Mouse (Mus musculus): ENCODE measurements around the gene Tmem50a. TPM values are rescaled to one million over a fixed set of nuclear protein-coding genes. Genes with fewer than 3 reads are reported as not detected.

Gene Tmem50a
- polyA plus RNA-seq, 1 experiment from 2014 or later, result 152 TPM

- 96% methylated on average over 8 of the region's 8 CpGs for WGBS
- Histone ChIP-seq H3K27me3 (replicated peaks; ENCODE audit: control insufficient read depth, insufficient read depth, low read length) (no peaks in the 10 kb centered on the region), H3K27ac (ENCODE audit: low read depth) (no peak overlapping the region), H3K9ac (ENCODE audit: low read length) (no peak overlapping the region), H3K4me3 (ENCODE audit: low read depth, low read length) (no peak overlapping the region), H3K36me3 (ENCODE audit: control insufficient read depth, insufficient read depth, low read length) (peaks cover 98% of the 10 kb centered on the region), H3K9me3 (ENCODE audit: control insufficient read depth, low read length) (no peaks in the 10 kb centered on the region), H3K4me1 (replicated peaks; ENCODE audit: control insufficient read depth, insufficient read depth, low read length) (no peaks in the 10 kb centered on the region), H3K4me2 (ENCODE audit: low read length) (no peak overlapping the region)
- ATAC-seq (replicated peaks; ENCODE audit: low FRiP score, low TSS enrichment, low read depth) (no peak), DNase-seq (ENCODE audit: low spot score) (no peak)
Measured at GRCm38 (mm10) chr4:134901126-134901525, 13.7 kb downstream of the Tmem50a start.

GRCm38 (mm10) chr4:134897256-134897655 is 17.6 kb downstream of the Tmem50a start:
- Histone ChIP-seq H3K4me1 (replicated peaks; ENCODE audit: control insufficient read depth, insufficient read depth, low read length) (no peaks in the 10 kb centered on the region), H3K36me3 (ENCODE audit: control insufficient read depth, insufficient read depth, low read length) (peaks cover 73% of the 10 kb centered on the region), H3K4me3 (ENCODE audit: low read depth, low read length) (no peak overlapping the region), H3K9me3 (ENCODE audit: control insufficient read depth, low read length) (no peaks in the 10 kb centered on the region), H3K27me3 (replicated peaks; ENCODE audit: control insufficient read depth, insufficient read depth, low read length) (no peaks in the 10 kb centered on the region), H3K4me2 (ENCODE audit: low read length) (no peak overlapping the region), H3K9ac (ENCODE audit: low read length) (no peak overlapping the region), H3K27ac (ENCODE audit: low read depth) (no peak overlapping the region)
- ATAC-seq (replicated peaks; ENCODE audit: low FRiP score, low TSS enrichment, low read depth) (no peak), DNase-seq (ENCODE audit: low spot score) (no peak)
- 78% methylated on average over 6 of the region's 6 CpGs for WGBS

- ATAC-seq (replicated peaks; ENCODE audit: low FRiP score, low TSS enrichment, low read depth) (no peak), DNase-seq (ENCODE audit: low spot score) (no peak)
- H3K36me3 ChIP-seq (ENCODE audit: control insufficient read depth, insufficient read depth, low read length), result peaks cover 23% of the 10 kb centered on the region
- H3K4me1 ChIP-seq (replicated peaks; ENCODE audit: control insufficient read depth, insufficient read depth, low read length), result no peaks in the 10 kb centered on the region
- no peak overlapping the region for H3K27ac ChIP-seq (ENCODE audit: low read depth)
- H3K27me3 ChIP-seq (replicated peaks; ENCODE audit: control insufficient read depth, insufficient read depth, low read length), result no peaks in the 10 kb centered on the region
- no peak overlapping the region for H3K9ac ChIP-seq (ENCODE audit: low read length)
- no peak overlapping the region for H3K4me2 ChIP-seq (ENCODE audit: low read length)
- 84% methylated on average over 6 of the region's 6 CpGs for WGBS
- H3K9me3 ChIP-seq (ENCODE audit: control insufficient read depth, low read length), result no peaks in the 10 kb centered on the region
- H3K4me3 ChIP-seq (ENCODE audit: low read depth, low read length), result no peak overlapping the region
Measured at GRCm38 (mm10) chr4:134892096-134892495, 22.7 kb downstream of the Tmem50a start.

- 91% methylated on average over 4 of the region's 4 CpGs for WGBS
- Histone ChIP-seq H3K27me3 (replicated peaks; ENCODE audit: control insufficient read depth, insufficient read depth, low read length) (no peaks in the 10 kb centered on the region), H3K9me3 (ENCODE audit: control insufficient read depth, low read length) (no peaks in the 10 kb centered on the region), H3K9ac (ENCODE audit: low read length) (no peak overlapping the region), H3K4me3 (ENCODE audit: low read depth, low read length) (no peak overlapping the region), H3K4me1 (replicated peaks; ENCODE audit: control insufficient read depth, insufficient read depth, low read length) (peaks cover 5% of the 10 kb centered on the region; the same call in 1 of the 2 replicates), H3K27ac (ENCODE audit: low read depth) (no peak overlapping the region), H3K4me2 (ENCODE audit: low read length) (no peak overlapping the region), H3K36me3 (ENCODE audit: control insufficient read depth, insufficient read depth, low read length) (no peaks in the 10 kb centered on the region)
- ATAC-seq (replicated peaks; ENCODE audit: low FRiP score, low TSS enrichment, low read depth) (no peak), DNase-seq (ENCODE audit: low spot score) (no peak)
Measured at GRCm38 (mm10) chr4:134884364-134884763, 30.5 kb downstream of the Tmem50a start.

- H3K36me3 ChIP-seq (ENCODE audit: control insufficient read depth, insufficient read depth, low read length), result no peaks in the 10 kb centered on the region
- no peak overlapping the region for H3K4me3 ChIP-seq (ENCODE audit: low read depth, low read length)
- no peak overlapping the region for H3K9ac ChIP-seq (ENCODE audit: low read length)
- H3K27ac ChIP-seq (ENCODE audit: low read depth), result no peak overlapping the region
- ATAC-seq (replicated peaks; ENCODE audit: low FRiP score, low TSS enrichment, low read depth) (no peak), DNase-seq (ENCODE audit: low spot score) (no peak)
- H3K4me2 ChIP-seq (ENCODE audit: low read length), result no peak overlapping the region
- peaks cover 7% of the 10 kb centered on the region; the same call in 1 of the 2 replicates for H3K4me1 ChIP-seq (replicated peaks; ENCODE audit: control insufficient read depth, insufficient read depth, low read length)
- no peaks in the 10 kb centered on the region for H3K9me3 ChIP-seq (ENCODE audit: control insufficient read depth, low read length)
- WGBS, result 83% methylated on average over 10 of the region's 10 CpGs
- H3K27me3 ChIP-seq (replicated peaks; ENCODE audit: control insufficient read depth, insufficient read depth, low read length), result no peaks in the 10 kb centered on the region
Measured at GRCm38 (mm10) chr4:134883808-134884207, 31.0 kb downstream of the Tmem50a start.

GRCm38 (mm10) chr4:134883266-134883665 is 31.6 kb downstream of the Tmem50a start:
- Histone ChIP-seq H3K27ac (ENCODE audit: low read depth) (no peak overlapping the region), H3K4me3 (ENCODE audit: low read depth, low read length) (no peak overlapping the region), H3K4me2 (ENCODE audit: low read length) (no peak overlapping the region), H3K36me3 (ENCODE audit: control insufficient read depth, insufficient read depth, low read length) (no peaks in the 10 kb centered on the region), H3K9me3 (ENCODE audit: control insufficient read depth, low read length) (no peaks in the 10 kb centered on the region), H3K9ac (ENCODE audit: low read length) (no peak overlapping the region), H3K27me3 (replicated peaks; ENCODE audit: control insufficient read depth, insufficient read depth, low read length) (no peaks in the 10 kb centered on the region), H3K4me1 (replicated peaks; ENCODE audit: control insufficient read depth, insufficient read depth, low read length) (peaks cover 7% of the 10 kb centered on the region; the same call in 1 of the 2 replicates)
- DNase-seq (ENCODE audit: low spot score) (no peak), ATAC-seq (replicated peaks; ENCODE audit: low FRiP score, low TSS enrichment, low read depth) (no peak)
- WGBS, result 27% methylated on average over 7 of the region's 7 CpGs

GRCm38 (mm10) chr4:134880041-134880440 is 34.8 kb downstream of the Tmem50a start:
- Histone ChIP-seq H3K9me3 (ENCODE audit: control insufficient read depth, low read length) (no peaks in the 10 kb centered on the region), H3K27ac (ENCODE audit: low read depth) (no peak overlapping the region), H3K36me3 (ENCODE audit: control insufficient read depth, insufficient read depth, low read length) (no peaks in the 10 kb centered on the region), H3K27me3 (replicated peaks; ENCODE audit: control insufficient read depth, insufficient read depth, low read length) (no peaks in the 10 kb centered on the region), H3K4me3 (ENCODE audit: low read depth, low read length) (no peak overlapping the region), H3K4me1 (replicated peaks; ENCODE audit: control insufficient read depth, insufficient read depth, low read length) (peaks cover 7% of the 10 kb centered on the region; the same call in 1 of the 2 replicates), H3K4me2 (ENCODE audit: low read length) (peak overlapping the region; percentile 63), H3K9ac (ENCODE audit: low read length) (no peak overlapping the region)
- DNase-seq (ENCODE audit: low spot score) (no peak), ATAC-seq (replicated peaks; ENCODE audit: low FRiP score, low TSS enrichment, low read depth) (no peak)
- WGBS, result 38% methylated on average over 6 of the region's 6 CpGs

- no peaks in the 10 kb centered on the region for H3K9me3 ChIP-seq (ENCODE audit: control insufficient read depth, low read length)
- no peaks in the 10 kb centered on the region for H3K27me3 ChIP-seq (replicated peaks; ENCODE audit: control insufficient read depth, insufficient read depth, low read length)
- WGBS, result 2% methylated on average over 17 of the region's 17 CpGs
- DNase-seq (ENCODE audit: low spot score) (peak; percentile 85), ATAC-seq (replicated peaks; ENCODE audit: low FRiP score, low TSS enrichment, low read depth) (no peak)
- H3K36me3 ChIP-seq (ENCODE audit: control insufficient read depth, insufficient read depth, low read length), result no peaks in the 10 kb centered on the region
- peak overlapping the region; percentile 15 for H3K4me3 ChIP-seq (ENCODE audit: low read depth, low read length)
- peaks cover 7% of the 10 kb centered on the region; the same call in 1 of the 2 replicates for H3K4me1 ChIP-seq (replicated peaks; ENCODE audit: control insufficient read depth, insufficient read depth, low read length)
- H3K4me2 ChIP-seq (ENCODE audit: low read length), result peak overlapping the region; percentile 63
- no peak overlapping the region for H3K27ac ChIP-seq (ENCODE audit: low read depth)
- no peak overlapping the region for H3K9ac ChIP-seq (ENCODE audit: low read length)
Measured at GRCm38 (mm10) chr4:134879410-134879981, 35.3 kb downstream of the Tmem50a start.

GRCm38 (mm10) chr4:134876171-134876570 is 38.7 kb downstream of the Tmem50a start:
- H3K27ac ChIP-seq (ENCODE audit: low read depth), result no peak overlapping the region
- H3K27me3 ChIP-seq (replicated peaks; ENCODE audit: control insufficient read depth, insufficient read depth, low read length), result no peaks in the 10 kb centered on the region
- ATAC-seq (replicated peaks; ENCODE audit: low FRiP score, low TSS enrichment, low read depth) (no peak), DNase-seq (ENCODE audit: low spot score) (no peak)
- peaks cover 7% of the 10 kb centered on the region; the same call in 1 of the 2 replicates for H3K4me1 ChIP-seq (replicated peaks; ENCODE audit: control insufficient read depth, insufficient read depth, low read length)
- H3K9ac ChIP-seq (ENCODE audit: low read length), result no peak overlapping the region
- H3K36me3 ChIP-seq (ENCODE audit: control insufficient read depth, insufficient read depth, low read length), result no peaks in the 10 kb centered on the region
- no peak overlapping the region for H3K4me2 ChIP-seq (ENCODE audit: low read length)
- no peak overlapping the region for H3K4me3 ChIP-seq (ENCODE audit: low read depth, low read length)
- 79% methylated on average over 9 of the region's 9 CpGs for WGBS
- H3K9me3 ChIP-seq (ENCODE audit: control insufficient read depth, low read length), result no peaks in the 10 kb centered on the region

All from intestine, embryonic 14.5 days (tissue).